Mouse (Mus musculus): ENCODE measurements around the gene Sirt4. TPM values are rescaled to one million over a fixed set of nuclear protein-coding genes. Genes with fewer than 3 reads are reported as not detected.
"Not testable (repeated sequence)": the region's sequence is repeated elsewhere in the genome, so short reads cannot be mapped to it uniquely, and the experiment has no call there.

Gene Sirt4
- polyA plus RNA-seq, 1 experiment from 2014 or later, result 23.1 TPM

GRCm38 (mm10) chr5:115525416-115525815 lies 40.9 kb upstream of the Sirt4 start:
- DNase-seq (ENCODE audit: low spot score) (no peak), ATAC-seq (ENCODE audit: low FRiP score) (no peak)
- H3K36me3 ChIP-seq (ENCODE audit: control insufficient read depth, insufficient read depth, low read length), result no peaks in the 10 kb centered on the region
- no peak overlapping the region for H3K9ac ChIP-seq (ENCODE audit: low read depth, low read length)
- 89% methylated on average over 4 of the region's 4 CpGs for WGBS
- no peak overlapping the region for H3K27ac ChIP-seq (ENCODE audit: low read depth, low read length)
- no peaks in the 10 kb centered on the region for H3K27me3 ChIP-seq (ENCODE audit: control insufficient read depth, insufficient read depth, low read length)
- no peak overlapping the region for H3K4me3 ChIP-seq (ENCODE audit: low read depth, low read length)
- no peaks in the 10 kb centered on the region for H3K9me3 ChIP-seq (ENCODE audit: control insufficient read depth, low read length)
- H3K4me2 ChIP-seq (replicated peaks; ENCODE audit: low read depth, low read length), result no peak overlapping the region
- H3K4me1 ChIP-seq (replicated peaks; ENCODE audit: control insufficient read depth, insufficient read depth, low read length), result peaks cover 7% of the 10 kb centered on the region

GRCm38 (mm10) chr5:115524471-115524870 lies 39.9 kb upstream of the Sirt4 start:
- Histone ChIP-seq H3K9me3 (ENCODE audit: control insufficient read depth, low read length) (no peaks in the 10 kb centered on the region), H3K9ac (ENCODE audit: low read depth, low read length) (no peak overlapping the region), H3K4me3 (ENCODE audit: low read depth, low read length) (no peak overlapping the region), H3K27ac (ENCODE audit: low read depth, low read length) (no peak overlapping the region), H3K36me3 (ENCODE audit: control insufficient read depth, insufficient read depth, low read length) (no peaks in the 10 kb centered on the region), H3K4me1 (replicated peaks; ENCODE audit: control insufficient read depth, insufficient read depth, low read length) (peaks cover 7% of the 10 kb centered on the region; the same call in 1 of the 2 replicates), H3K4me2 (replicated peaks; ENCODE audit: low read depth, low read length) (no peak overlapping the region; the same call in 1 of the 2 replicates), H3K27me3 (ENCODE audit: control insufficient read depth, insufficient read depth, low read length) (no peaks in the 10 kb centered on the region)
- no peak for DNase-seq (ENCODE audit: low spot score)
- WGBS, result 53% methylated on average over 12 of the region's 12 CpGs
- no peak for ATAC-seq (ENCODE audit: low FRiP score)

- Histone ChIP-seq H3K27ac (ENCODE audit: low read depth, low read length) (peak overlapping the region; percentile 25; the same call in 1 of the 2 replicates), H3K9ac (ENCODE audit: low read depth, low read length) (no peak overlapping the region), H3K36me3 (ENCODE audit: control insufficient read depth, insufficient read depth, low read length) (no peaks in the 10 kb centered on the region), H3K4me3 (ENCODE audit: low read depth, low read length) (no peak overlapping the region), H3K4me1 (replicated peaks; ENCODE audit: control insufficient read depth, insufficient read depth, low read length) (peaks cover 7% of the 10 kb centered on the region; the same call in 1 of the 2 replicates), H3K4me2 (replicated peaks; ENCODE audit: low read depth, low read length) (peak overlapping the region; percentile 20; the same call in 1 of the 2 replicates), H3K27me3 (ENCODE audit: control insufficient read depth, insufficient read depth, low read length) (no peaks in the 10 kb centered on the region), H3K9me3 (ENCODE audit: control insufficient read depth, low read length) (no peaks in the 10 kb centered on the region)
- WGBS, result 6% methylated on average over 15 of the region's 15 CpGs
- ATAC-seq (ENCODE audit: low FRiP score) (no peak), DNase-seq (ENCODE audit: low spot score) (no peak)
These were observed 39.4 kb upstream of the Sirt4 start for GRCm38 (mm10) chr5:115523971-115524370.

- no peaks in the 10 kb centered on the region for H3K27me3 ChIP-seq (ENCODE audit: control insufficient read depth, insufficient read depth, low read length)
- H3K4me2 ChIP-seq (replicated peaks; ENCODE audit: low read depth, low read length), result no peak overlapping the region
- no peaks in the 10 kb centered on the region for H3K36me3 ChIP-seq (ENCODE audit: control insufficient read depth, insufficient read depth, low read length)
- peaks cover 7% of the 10 kb centered on the region; the same call in 1 of the 2 replicates for H3K4me1 ChIP-seq (replicated peaks; ENCODE audit: control insufficient read depth, insufficient read depth, low read length)
- H3K9ac ChIP-seq (ENCODE audit: low read depth, low read length), result no peak overlapping the region; the same call in 1 of the 2 replicates
- 76% methylated on average over 15 of the region's 15 CpGs for WGBS
- DNase-seq (ENCODE audit: low spot score), result no peak
- H3K9me3 ChIP-seq (ENCODE audit: control insufficient read depth, low read length), result no peaks in the 10 kb centered on the region
- H3K4me3 ChIP-seq (ENCODE audit: low read depth, low read length), result no peak overlapping the region
- H3K27ac ChIP-seq (ENCODE audit: low read depth, low read length), result no peak overlapping the region
- ATAC-seq (ENCODE audit: low FRiP score), result no peak
These were observed 38.5 kb upstream of the Sirt4 start for GRCm38 (mm10) chr5:115522981-115523499.

GRCm38 (mm10) chr5:115522531-115522930 lies 38.0 kb upstream of the Sirt4 start:
- H3K27ac ChIP-seq (ENCODE audit: low read depth, low read length), result no peak overlapping the region

GRCm38 (mm10) chr5:115521553-115522461 lies 37.3 kb upstream of the Sirt4 start:
- no peak overlapping the region for H3K4me2 ChIP-seq (replicated peaks; ENCODE audit: low read depth, low read length)
- WGBS, result 64% methylated on average over 21 of the region's 21 CpGs
- no peak overlapping the region for H3K4me3 ChIP-seq (ENCODE audit: low read depth, low read length)
- peaks cover 7% of the 10 kb centered on the region; the same call in 1 of the 2 replicates for H3K4me1 ChIP-seq (replicated peaks; ENCODE audit: control insufficient read depth, insufficient read depth, low read length)
- H3K27me3 ChIP-seq (ENCODE audit: control insufficient read depth, insufficient read depth, low read length), result no peaks in the 10 kb centered on the region
- H3K27ac ChIP-seq (ENCODE audit: low read depth, low read length), result no peak overlapping the region
- no peaks in the 10 kb centered on the region for H3K36me3 ChIP-seq (ENCODE audit: control insufficient read depth, insufficient read depth, low read length)
- ATAC-seq (ENCODE audit: low FRiP score) (no peak), DNase-seq (ENCODE audit: low spot score) (no peak)
- no peaks in the 10 kb centered on the region for H3K9me3 ChIP-seq (ENCODE audit: control insufficient read depth, low read length)
- H3K9ac ChIP-seq (ENCODE audit: low read depth, low read length), result no peak overlapping the region

More at GRCm38 (mm10) chr5:115522531-115522930, 38.0 kb upstream of the Sirt4 start:
- Histone ChIP-seq H3K9ac (ENCODE audit: low read depth, low read length) (no peak overlapping the region), H3K9me3 (ENCODE audit: control insufficient read depth, low read length) (no peaks in the 10 kb centered on the region), H3K36me3 (ENCODE audit: control insufficient read depth, insufficient read depth, low read length) (no peaks in the 10 kb centered on the region), H3K4me1 (replicated peaks; ENCODE audit: control insufficient read depth, insufficient read depth, low read length) (peaks cover 7% of the 10 kb centered on the region; the same call in 1 of the 2 replicates), H3K27me3 (ENCODE audit: control insufficient read depth, insufficient read depth, low read length) (no peaks in the 10 kb centered on the region), H3K4me3 (ENCODE audit: low read depth, low read length) (no peak overlapping the region), H3K4me2 (replicated peaks; ENCODE audit: low read depth, low read length) (no peak overlapping the region)
- DNase-seq (ENCODE audit: low spot score), result no peak
- WGBS, result 64% methylated on average over 4 of the region's 4 CpGs
- ATAC-seq (ENCODE audit: low FRiP score), result no peak

- no peak for ATAC-seq (ENCODE audit: low FRiP score)
- Histone ChIP-seq H3K27me3 (ENCODE audit: control insufficient read depth, insufficient read depth, low read length) (no peaks in the 10 kb centered on the region), H3K9me3 (ENCODE audit: control insufficient read depth, low read length) (no peaks in the 10 kb centered on the region), H3K4me3 (ENCODE audit: low read depth, low read length) (no peak overlapping the region), H3K36me3 (ENCODE audit: control insufficient read depth, insufficient read depth, low read length) (no peaks in the 10 kb centered on the region), H3K4me1 (replicated peaks; ENCODE audit: control insufficient read depth, insufficient read depth, low read length) (peaks cover 7% of the 10 kb centered on the region; the same call in 1 of the 2 replicates), H3K27ac (ENCODE audit: low read depth, low read length) (no peak overlapping the region), H3K4me2 (replicated peaks; ENCODE audit: low read depth, low read length) (no peak overlapping the region), H3K9ac (ENCODE audit: low read depth, low read length) (no peak overlapping the region)
- WGBS, result 66% methylated on average over 21 of the region's 21 CpGs
- no peak for DNase-seq (ENCODE audit: low spot score)
These were observed 35.9 kb upstream of the Sirt4 start for GRCm38 (mm10) chr5:115520325-115520869.

- not testable (repeated sequence) for H3K9me3 ChIP-seq (ENCODE audit: control insufficient read depth, low read length); H3K4me2 ChIP-seq (replicated peaks; ENCODE audit: low read depth, low read length); ATAC-seq (ENCODE audit: low FRiP score); DNase-seq (ENCODE audit: low spot score); H3K4me3 ChIP-seq (ENCODE audit: low read depth, low read length); H3K36me3 ChIP-seq (ENCODE audit: control insufficient read depth, insufficient read depth, low read length); H3K9ac ChIP-seq (ENCODE audit: low read depth, low read length); H3K27me3 ChIP-seq (ENCODE audit: control insufficient read depth, insufficient read depth, low read length); H3K4me1 ChIP-seq (replicated peaks; ENCODE audit: control insufficient read depth, insufficient read depth, low read length); H3K27ac ChIP-seq (ENCODE audit: low read depth, low read length)
- WGBS, result 94% methylated on average over 8 of the region's 8 CpGs
These were observed 33.7 kb upstream of the Sirt4 start for GRCm38 (mm10) chr5:115518214-115518613.

All from hindbrain, embryonic 11.5 days (tissue).